Mouse (Mus musculus): ENCODE data around the gene Cpsf6. TPM values are rescaled to one million over a fixed set of nuclear protein-coding genes. Genes with fewer than 3 reads are reported as not detected.

Gene Cpsf6
- polyA plus RNA-seq, 2 experiments, result 119 to 144 TPM

- DNase-seq (ENCODE audit: low spot score) (no peak), ATAC-seq (ENCODE audit: low FRiP score, low read depth) (no peak)
- Histone ChIP-seq H3K36me3 (ENCODE audit: control insufficient read depth, insufficient read depth, low read length) (no peaks in the 10 kb centered on the region), H3K9ac (ENCODE audit: low read depth, low read length, severe bottlenecking) (no peak overlapping the region), H3K27ac (replicated peaks; ENCODE audit: low read depth, low read length) (no peak overlapping the region), H3K9me3 (ENCODE audit: control insufficient read depth, low read length) (no peaks in the 10 kb centered on the region), H3K4me2 (replicated peaks; ENCODE audit: low read depth, low read length, severe bottlenecking) (no peak overlapping the region), H3K4me1 (ENCODE audit: control insufficient read depth, insufficient read depth, low read length) (no peaks in the 10 kb centered on the region), H3K4me3 (replicated peaks; ENCODE audit: low read length) (no peak overlapping the region), H3K27me3 (ENCODE audit: control insufficient read depth, insufficient read depth, low read length) (no peaks in the 10 kb centered on the region)
- no peak for TF ChIP-seq POLR2A (IDR thresholded peaks at IDR 0.05; ENCODE audit: borderline replicate concordance, extremely low read depth, insufficient read depth, insufficient read length)
- 86% methylated on average over 17 of the region's 17 CpGs for WGBS
Measured at GRCm38 (mm10) chr10:117423025-117424002, 43.5 kb upstream of the Cpsf6 start.

- no peak for DNase-seq (ENCODE audit: low spot score)
- H3K27me3 ChIP-seq (ENCODE audit: control insufficient read depth, insufficient read depth, low read length), result no peaks in the 10 kb centered on the region
- ATAC-seq (ENCODE audit: low FRiP score, low read depth), result no peak
- H3K36me3 ChIP-seq (ENCODE audit: control insufficient read depth, insufficient read depth, low read length), result no peaks in the 10 kb centered on the region
- peaks cover 8% of the 10 kb centered on the region; the same call in 1 of the 2 replicates for H3K4me1 ChIP-seq (ENCODE audit: control insufficient read depth, insufficient read depth, low read length)
- H3K4me2 ChIP-seq (replicated peaks; ENCODE audit: low read depth, low read length, severe bottlenecking), result no peak overlapping the region
- H3K9ac ChIP-seq (ENCODE audit: low read depth, low read length, severe bottlenecking), result no peak overlapping the region
- 73% methylated on average over 6 of the region's 6 CpGs for WGBS
- no peak for TF ChIP-seq POLR2A (IDR thresholded peaks at IDR 0.05; ENCODE audit: borderline replicate concordance, extremely low read depth, insufficient read depth, insufficient read length)
- no peak overlapping the region for H3K4me3 ChIP-seq (replicated peaks; ENCODE audit: low read length)
- no peak overlapping the region for H3K27ac ChIP-seq (replicated peaks; ENCODE audit: low read depth, low read length)
- H3K9me3 ChIP-seq (ENCODE audit: control insufficient read depth, low read length), result no peaks in the 10 kb centered on the region
Measured at GRCm38 (mm10) chr10:117422174-117422808, 42.5 kb upstream of the Cpsf6 start.

- H3K4me2 ChIP-seq (replicated peaks; ENCODE audit: low read depth, low read length, severe bottlenecking), result no peak overlapping the region
- H3K27me3 ChIP-seq (ENCODE audit: control insufficient read depth, insufficient read depth, low read length), result no peaks in the 10 kb centered on the region
- H3K27ac ChIP-seq (replicated peaks; ENCODE audit: low read depth, low read length), result no peak overlapping the region
- H3K4me1 ChIP-seq (ENCODE audit: control insufficient read depth, insufficient read depth, low read length), result peaks cover 8% of the 10 kb centered on the region; the same call in 1 of the 2 replicates
- TF ChIP-seq POLR2A (IDR thresholded peaks at IDR 0.05; ENCODE audit: borderline replicate concordance, extremely low read depth, insufficient read depth, insufficient read length), result no peak
- no peak overlapping the region for H3K4me3 ChIP-seq (replicated peaks; ENCODE audit: low read length)
- ATAC-seq (ENCODE audit: low FRiP score, low read depth) (no peak), DNase-seq (ENCODE audit: low spot score) (no peak)
- H3K9me3 ChIP-seq (ENCODE audit: control insufficient read depth, low read length), result no peaks in the 10 kb centered on the region
- WGBS, result 76% methylated on average over 7 of the region's 7 CpGs
- H3K36me3 ChIP-seq (ENCODE audit: control insufficient read depth, insufficient read depth, low read length), result no peaks in the 10 kb centered on the region
- H3K9ac ChIP-seq (ENCODE audit: low read depth, low read length, severe bottlenecking), result no peak overlapping the region
Measured at GRCm38 (mm10) chr10:117421283-117422107, 41.7 kb upstream of the Cpsf6 start.

- Histone ChIP-seq H3K36me3 (ENCODE audit: control insufficient read depth, insufficient read depth, low read length) (no peaks in the 10 kb centered on the region), H3K4me2 (replicated peaks; ENCODE audit: low read depth, low read length, severe bottlenecking) (no peak overlapping the region), H3K9ac (ENCODE audit: low read depth, low read length, severe bottlenecking) (no peak overlapping the region), H3K9me3 (ENCODE audit: control insufficient read depth, low read length) (no peaks in the 10 kb centered on the region), H3K4me1 (ENCODE audit: control insufficient read depth, insufficient read depth, low read length) (peaks cover 8% of the 10 kb centered on the region; the same call in 1 of the 2 replicates), H3K4me3 (replicated peaks; ENCODE audit: low read length) (no peak overlapping the region), H3K27ac (replicated peaks; ENCODE audit: low read depth, low read length) (no peak overlapping the region), H3K27me3 (ENCODE audit: control insufficient read depth, insufficient read depth, low read length) (no peaks in the 10 kb centered on the region)
- DNase-seq (ENCODE audit: low spot score) (no peak), ATAC-seq (ENCODE audit: low FRiP score, low read depth) (no peak)
- no peak for TF ChIP-seq POLR2A (IDR thresholded peaks at IDR 0.05; ENCODE audit: borderline replicate concordance, extremely low read depth, insufficient read depth, insufficient read length)
- WGBS, result 84% methylated on average over 9 of the region's 9 CpGs
Measured at GRCm38 (mm10) chr10:117420502-117421282, 40.9 kb upstream of the Cpsf6 start.
